Mouse (Mus musculus) embryonic facial prominence, embryonic 15.5 days (tissue): Measurements from ENCODE around the gene Rps12-ps3. TPM values are rescaled to one million over a fixed set of nuclear protein-coding genes. Genes with fewer than 3 reads are reported as not detected.

Experiments
- ATAC-seq: fragments of 200-750 bp; cut with Nextera tagmentation; 2 replicates; pipeline ENCODE4 v1.8.0; 2017; ENCODE audit warnings: low read depth, moderate TSS enrichment; ENCODE audit not compliant: insufficient number of reproducible peaks, low FRiP score, low TSS enrichment
- H3K27ac ChIP-seq: fragments of 300-500 bp; sonication (generic); replicated peaks from 2 replicates; pipeline ENCODE4 v1.5.1; 2015; ENCODE audit warnings: mild to moderate bottlenecking, inconsistent platforms
- H3K27me3 ChIP-seq: fragments of 300-500 bp; sonication (generic); 2 replicates; pipeline ENCODE4 v1.6.1; 2015; ENCODE audit warnings: inconsistent platforms
- H3K36me3 ChIP-seq: fragments of 300-500 bp; sonication (generic); 2 replicates; pipeline ENCODE4 v1.6.1; 2015; ENCODE audit warnings: mild to moderate bottlenecking, inconsistent platforms
- H3K4me1 ChIP-seq: fragments of 300-500 bp; sonication (generic); 2 replicates; pipeline ENCODE4 v1.6.1; 2015; ENCODE audit warnings: inconsistent platforms
- H3K4me2 ChIP-seq: fragments of 300-500 bp; sonication (generic); replicated peaks from 2 replicates; pipeline ENCODE4 v1.6.1; 2015; ENCODE audit warnings: mild to moderate bottlenecking, inconsistent platforms
- H3K4me3 ChIP-seq: fragments of 300-500 bp; sonication (generic); replicated peaks from 2 replicates; pipeline ENCODE4 v1.5.1; 2015; ENCODE audit warnings: mild to moderate bottlenecking, inconsistent platforms
- H3K9ac ChIP-seq: fragments of 300-500 bp; sonication (generic); 2 replicates; pipeline ENCODE4 v1.6.1; 2015; ENCODE audit warnings: inconsistent platforms
- H3K9me3 ChIP-seq: fragments of 300-500 bp; sonication (generic); replicated peaks from 2 replicates; pipeline ENCODE4 v1.6.1; 2016; ENCODE audit warnings: inconsistent platforms
- WGBS: fragments of 180-500 bp; shearing (Covaris S2); methylation state at CpG from one replicate; pipeline ENCODE4 v1.1.7; 2015; 5-methylcytosine and 5-hydroxymethylcytosine counted together
- polyA plus RNA-seq: library from polyadenylated mRNA; unstranded; fragments of >200 nt; fragmentation: Nextera tagmentation; extraction: Ambion mirVana; gene quantifications from 2 replicates; pipeline ENCODE4 v1.2.1, GENCODE M21; 2015

Rps12-ps3 gene
- polyA plus RNA-seq, 1 experiment from 2014 or later: 13.0 TPM

DNA sequence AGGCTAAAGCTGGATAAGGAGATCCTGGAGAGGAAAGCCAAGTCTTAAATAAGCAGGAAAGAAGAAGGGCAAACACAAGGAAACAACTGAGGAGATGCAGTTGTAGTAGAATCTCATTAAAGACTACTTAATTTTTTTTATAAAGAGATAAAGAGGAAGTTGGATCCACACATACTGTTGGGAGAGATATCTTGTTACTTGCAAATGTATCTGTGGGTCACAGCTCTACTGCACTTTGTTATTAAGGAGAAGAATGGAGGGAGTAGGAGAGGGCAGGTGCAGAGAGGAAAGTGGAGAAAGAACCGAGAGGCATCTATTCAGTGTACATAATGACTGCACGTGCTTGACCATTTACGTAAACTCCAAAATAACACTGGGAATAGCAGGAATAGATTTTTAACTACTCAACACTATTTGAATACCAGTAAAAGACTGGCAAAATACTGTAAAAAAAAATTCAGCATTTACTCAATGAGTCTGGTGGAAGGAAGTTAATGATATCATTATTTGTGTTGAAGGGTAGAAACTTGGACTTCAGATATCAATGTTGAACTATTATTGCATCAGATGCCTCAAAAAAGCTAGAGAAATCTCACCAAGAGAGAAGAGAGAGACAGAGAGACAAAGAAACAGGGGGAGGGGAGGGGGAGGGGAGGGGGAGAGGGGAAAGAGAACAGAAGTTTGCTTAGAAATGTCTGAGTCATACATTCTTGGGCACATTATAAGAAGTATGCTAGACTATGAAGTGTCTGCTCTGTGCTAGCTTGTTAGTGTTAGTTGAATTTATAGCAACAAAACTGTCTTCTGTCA lies 16.0 kb downstream of the Rps12-ps3 start:
- Histone ChIP-seq H3K4me2 (no peak overlapping the region), H3K27me3 (no peaks in the 10 kb centered on the region), H3K9ac (no peak overlapping the region), H3K27ac (no peak overlapping the region), H3K9me3 (no peaks in the 10 kb centered on the region), H3K36me3 (no peaks in the 10 kb centered on the region), H3K4me3 (no peak overlapping the region), H3K4me1 (peaks cover 3% of the 10 kb centered on the region)
- 87% methylated on average over 3 of the region's 3 CpGs for WGBS
- no peak for ATAC-seq

GRCm38 (mm10) chr19:59339908-59340307 lies 17.8 kb downstream of the Rps12-ps3 start:
- Histone ChIP-seq H3K4me2 (no peak overlapping the region), H3K27ac (no peak overlapping the region), H3K27me3 (no peaks in the 10 kb centered on the region), H3K9ac (no peak overlapping the region), H3K36me3 (no peaks in the 10 kb centered on the region), H3K4me3 (no peak overlapping the region), H3K4me1 (peaks cover 16% of the 10 kb centered on the region), H3K9me3 (no peaks in the 10 kb centered on the region)
- WGBS: 82% methylated on average over 3 of the region's 3 CpGs
- ATAC-seq: no peak

DNA sequence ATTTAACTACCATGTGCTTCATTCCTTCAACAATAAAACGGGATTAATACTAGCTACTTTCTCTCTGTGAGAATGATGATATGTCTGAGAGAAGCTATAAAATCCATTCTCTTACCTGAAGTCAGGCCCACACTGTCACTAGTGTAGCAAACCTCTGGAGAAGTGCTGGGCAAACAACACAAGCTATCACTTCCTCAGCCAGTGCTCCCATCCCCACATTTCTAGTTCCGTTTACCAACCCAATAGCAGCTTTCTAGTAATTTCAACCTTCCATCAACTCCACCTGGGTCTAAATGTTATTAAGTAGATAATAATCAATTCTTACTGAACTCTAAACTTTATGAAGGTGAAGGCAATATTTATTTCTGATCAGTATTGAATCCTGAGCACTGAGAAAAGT lies 20.9 kb downstream of the Rps12-ps3 start:
- Histone ChIP-seq H3K36me3 (no peaks in the 10 kb centered on the region), H3K9me3 (no peaks in the 10 kb centered on the region), H3K4me3 (peak overlapping the region; percentile 68), H3K4me1 (peaks cover 22% of the 10 kb centered on the region), H3K9ac (no peak overlapping the region), H3K27me3 (no peaks in the 10 kb centered on the region), H3K27ac (no peak overlapping the region), H3K4me2 (peak overlapping the region; percentile 96)
- 29% methylated on average over 2 of the region's 2 CpGs for WGBS
- ATAC-seq: no peak

DNA sequence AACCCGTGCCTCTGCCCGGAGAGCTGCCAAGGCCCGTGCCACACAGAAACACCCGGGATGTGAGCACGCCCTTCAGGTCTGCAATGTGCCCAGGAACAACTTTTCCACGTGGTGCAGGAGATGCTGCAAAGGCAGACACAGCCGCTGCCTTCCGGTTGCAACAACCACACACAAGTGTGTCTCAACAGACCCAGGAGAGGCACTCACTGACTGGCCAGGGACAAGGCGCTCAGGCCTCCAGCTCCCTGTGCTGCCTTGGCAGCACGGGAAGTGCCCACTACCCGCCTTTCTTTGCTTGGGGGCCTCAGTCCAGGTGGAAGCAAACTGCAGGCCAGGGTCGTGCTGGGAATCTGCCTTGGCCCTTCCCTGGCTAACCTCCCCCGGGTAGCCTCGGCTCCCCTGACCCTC lies 22.2 kb downstream of the Rps12-ps3 start:
- WGBS: under 1% methylated on average over 14 of the region's 14 CpGs
- Histone ChIP-seq H3K9ac (peak overlapping the region; percentile 95), H3K36me3 (no peaks in the 10 kb centered on the region), H3K4me2 (peak overlapping the region; percentile 96), H3K4me1 (peaks cover 22% of the 10 kb centered on the region), H3K27me3 (no peaks in the 10 kb centered on the region), H3K27ac (no peak overlapping the region; the same call in 1 of the 2 replicates), H3K9me3 (no peaks in the 10 kb centered on the region), H3K4me3 (peak overlapping the region; percentile 68)
- no peak for ATAC-seq

GRCm38 (mm10) chr19:59345081-59345657 lies 23.1 kb downstream of the Rps12-ps3 start:
- WGBS: under 1% methylated on average over 64 of the region's 70 CpGs
- no peaks in the 10 kb centered on the region for H3K36me3 ChIP-seq

DNA sequence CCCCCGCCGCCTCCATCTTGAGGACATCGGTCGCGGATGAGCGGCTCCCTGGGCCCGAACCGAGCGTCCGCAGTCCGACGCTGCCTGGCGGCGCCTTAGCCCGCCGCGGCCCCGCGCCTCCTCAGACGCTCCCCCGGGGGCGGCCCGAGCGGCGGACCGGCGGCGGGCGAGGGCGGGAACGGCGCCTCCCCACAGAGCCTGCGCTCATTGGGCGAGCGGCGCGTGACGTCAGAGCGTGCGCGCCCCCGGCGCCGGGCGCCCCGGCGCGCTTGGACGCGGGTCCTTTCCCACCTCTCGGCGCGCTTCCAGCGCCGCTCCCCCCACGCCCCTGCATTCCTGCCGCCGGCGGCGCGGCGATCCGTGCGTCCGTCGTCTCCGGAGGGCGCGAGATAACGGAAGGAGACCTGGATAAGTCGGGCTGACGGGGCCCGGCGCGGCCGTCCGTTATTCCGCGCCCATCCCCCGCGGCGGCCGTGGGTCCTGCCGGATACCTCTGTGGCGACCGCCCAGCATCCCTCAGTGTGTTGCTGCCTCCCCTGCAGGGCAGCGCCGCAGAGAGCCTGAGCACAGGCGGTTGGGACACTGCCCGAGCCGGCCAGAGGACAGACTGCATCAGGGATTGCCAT lies 23.7 kb downstream of the Rps12-ps3 start, which contains the start of gene Pdzd8:
TSS of gene Pdzd8 (minus strand) at position 123 of the 626 bp plus-strand sequence.
- WGBS: under 1% methylated on average over 46 of the region's 91 CpGs
- peak; percentile 95 for ATAC-seq
- H3K9ac ChIP-seq: peak within 1 kb of the TSS; percentile 95
- no peaks in the 10 kb centered on the region for H3K27me3 ChIP-seq
- peak within 1 kb of the TSS; percentile 89 for H3K27ac ChIP-seq
- no peaks in the 10 kb centered on the region for H3K9me3 ChIP-seq
- H3K4me3 ChIP-seq: peak within 1 kb of the TSS; percentile 68
- peak within 1 kb of the TSS; percentile 96 for H3K4me2 ChIP-seq
- H3K36me3 ChIP-seq: no peaks in the 10 kb centered on the region
- peaks cover 22% of the 10 kb centered on the region for H3K4me1 ChIP-seq

More at GRCm38 (mm10) chr19:59345081-59345657, 23.1 kb downstream of the Rps12-ps3 start:
- no peaks in the 10 kb centered on the region for H3K9me3 ChIP-seq
- H3K4me1 ChIP-seq: peaks cover 22% of the 10 kb centered on the region
- no peaks in the 10 kb centered on the region for H3K27me3 ChIP-seq
- H3K4me3 ChIP-seq: peak overlapping the region; percentile 68
- peak overlapping the region; percentile 96 for H3K4me2 ChIP-seq
- peak; percentile 53 for ATAC-seq
- peak overlapping the region; percentile 89 for H3K27ac ChIP-seq
- H3K9ac ChIP-seq: peak overlapping the region; percentile 95

DNA sequence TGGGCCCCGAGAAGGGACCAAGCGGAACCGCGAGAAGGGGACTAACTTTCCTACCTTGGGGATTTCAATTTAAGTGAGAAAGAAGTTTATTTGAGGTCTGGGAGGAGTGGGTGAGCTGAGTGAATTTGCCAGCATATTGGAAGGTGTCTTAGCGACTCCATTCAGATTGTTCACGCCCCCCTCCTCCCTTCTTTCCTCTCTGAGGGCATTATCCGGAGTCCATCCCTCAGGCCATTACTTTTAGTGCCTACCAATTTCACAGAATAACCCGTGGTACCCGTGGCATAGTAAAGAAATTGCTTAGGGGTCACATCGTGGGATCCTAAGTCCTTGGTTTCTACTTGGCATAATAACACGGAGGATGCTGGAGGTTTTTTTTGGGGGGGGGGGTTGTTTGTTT lies 24.2 kb downstream of the Rps12-ps3 start:
- Histone ChIP-seq H3K27me3 (no peaks in the 10 kb centered on the region), H3K36me3 (no peaks in the 10 kb centered on the region), H3K4me1 (peaks cover 22% of the 10 kb centered on the region), H3K9me3 (no peaks in the 10 kb centered on the region), H3K9ac (peak overlapping the region; percentile 95), H3K27ac (peak overlapping the region; percentile 80), H3K4me2 (peak overlapping the region; percentile 96), H3K4me3 (peak overlapping the region; percentile 68)
- no peak for ATAC-seq
- WGBS: 3% methylated on average over 11 of the region's 11 CpGs

- Histone ChIP-seq H3K4me1 (peaks cover 7% of the 10 kb centered on the region), H3K9ac (no peak overlapping the region), H3K4me3 (no peak overlapping the region), H3K9me3 (no peaks in the 10 kb centered on the region), H3K27ac (no peak overlapping the region), H3K27me3 (no peaks in the 10 kb centered on the region), H3K36me3 (no peaks in the 10 kb centered on the region), H3K4me2 (no peak overlapping the region)
- ATAC-seq: no peak
- WGBS: 71% methylated on average over 6 of the region's 6 CpGs
These were observed 27.4 kb downstream of the Rps12-ps3 start for GRCm38 (mm10) chr19:59349329-59349960.

- ATAC-seq: no peak
- WGBS: 71% methylated on average over 7 of the region's 7 CpGs
These were observed 28.3 kb downstream of the Rps12-ps3 start for GRCm38 (mm10) chr19:59350273-59350903.

DNA sequence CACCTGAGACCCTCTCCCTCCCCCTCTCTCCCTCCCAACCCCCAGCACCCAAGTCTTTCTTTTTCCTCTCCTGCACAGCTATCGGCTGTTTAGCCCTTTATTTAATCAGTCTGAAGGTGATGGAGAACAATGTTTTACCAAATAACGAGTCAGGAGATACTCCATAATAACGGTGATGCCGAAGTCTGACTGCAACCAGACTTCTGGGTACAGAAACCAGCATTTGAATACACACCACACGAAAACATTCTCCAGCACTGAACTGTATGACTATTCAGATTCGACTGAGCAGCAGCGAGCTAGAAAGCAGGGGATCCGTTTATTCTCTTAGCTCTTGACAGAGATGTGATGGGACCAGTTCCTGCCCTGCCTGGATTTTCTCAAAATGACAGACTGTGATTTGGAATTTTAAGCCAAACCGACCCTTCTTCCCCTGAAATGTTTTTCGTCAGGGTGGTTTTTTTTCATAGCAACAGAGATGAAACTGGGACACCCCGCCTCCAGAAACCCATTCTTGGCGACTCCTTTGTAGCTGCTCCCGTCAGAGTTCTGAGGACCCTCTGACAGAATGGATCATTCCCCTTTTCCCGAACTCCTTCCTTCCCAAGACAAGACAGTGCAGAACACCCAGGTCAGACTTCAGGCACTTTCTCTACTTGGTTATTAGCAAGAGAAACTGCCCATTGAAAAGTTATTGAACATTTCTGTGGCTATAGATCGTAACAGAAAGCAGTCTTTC lies 29.2 kb downstream of the Rps12-ps3 start:
- 56% methylated on average over 15 of the region's 15 CpGs for whole genome bisulfite sequencing
- no peak overlapping the region for H3K27ac ChIP-seq
- no peaks in the 10 kb centered on the region for H3K36me3 ChIP-seq
- H3K9me3 ChIP-seq: no peaks in the 10 kb centered on the region
- no peak overlapping the region for H3K9ac ChIP-seq
- no peaks in the 10 kb centered on the region for H3K27me3 ChIP-seq
- H3K4me1 ChIP-seq: 0 out of 2 replicates have a peak, but pooled peaks cover 2% of the 10 kb centered on the region
- no peak for ATAC-seq
- H3K4me3 ChIP-seq: no peak overlapping the region
- no peak overlapping the region for H3K4me2 ChIP-seq

More at GRCm38 (mm10) chr19:59350273-59350903, 28.3 kb downstream of the Rps12-ps3 start:
- no peak overlapping the region for H3K27ac ChIP-seq
- H3K9ac ChIP-seq: no peak overlapping the region
- 0 out of 2 replicates have a peak, but pooled peaks cover 5% of the 10 kb centered on the region for H3K4me1 ChIP-seq
- H3K4me2 ChIP-seq: no peak overlapping the region
- no peak overlapping the region for H3K4me3 ChIP-seq
- no peaks in the 10 kb centered on the region for H3K36me3 ChIP-seq
- H3K9me3 ChIP-seq: no peaks in the 10 kb centered on the region
- no peaks in the 10 kb centered on the region for H3K27me3 ChIP-seq
